Mouse (Mus musculus): ENCODE measurements around the gene Jam3.

GRCm38 (mm10) chr9:27175682-27176081 lies 20.5 kb upstream of the Jam3 start:
- TF ChIP-seq CTCF (IDR thresholded peaks at IDR 0.05; ENCODE audit: low read depth) = no peak
- TF ChIP-seq EP300 (IDR thresholded peaks at IDR 0.05; ENCODE audit: low read depth) = no peak
